Mouse (Mus musculus) lung, postnatal 0 days (tissue): Measurements from ENCODE around the gene Mtln.

Experiments
- CTCF ChIP-seq: IDR thresholded peaks from 2 replicates; pipeline ENCODE4 v1.5.1; 2016; ENCODE audit warnings: antibody characterized with exemption, mild to moderate bottlenecking
- EP300 ChIP-seq: IDR thresholded peaks from 2 replicates; pipeline ENCODE4 v1.6.1; 2016; ENCODE audit warnings: antibody characterized with exemption, mild to moderate bottlenecking, control low read depth

- TF ChIP-seq CTCF (no peak), EP300 (no peak)
These were observed at the start of gene Mtln for GRCm38 (mm10) chr2:127791919-127792603.
